Mouse (Mus musculus) heart, embryonic 11.5 days (tissue): ENCODE results near the gene Usp12. TPM values are rescaled to one million over a fixed set of nuclear protein-coding genes. Genes with fewer than 3 reads are reported as not detected.
A peak's percentile ranks its signal among the peaks of the same experiment; 100 is the strongest.

Experiments
- ATAC-seq: fragments of 200-750 bp; cut with Nextera tagmentation; replicated peaks from 2 replicates; pipeline ENCODE4 v1.8.0; 2017; ENCODE audit warnings: moderate library complexity; ENCODE audit not compliant: insufficient number of reproducible peaks, low FRiP score, low TSS enrichment
- H3K27ac ChIP-seq: fragments of 300-500 bp; sonication (generic); 2 replicates; pipeline ENCODE4 v1.5.1; 2014; ENCODE audit warnings: mild to moderate bottlenecking, low read depth, low read length
- H3K27me3 ChIP-seq: fragments of 300-500 bp; sonication (generic); 2 replicates; pipeline ENCODE4 v1.6.1; 2014; ENCODE audit warnings: mild to moderate bottlenecking, low read length, mixed read lengths; ENCODE audit not compliant: control insufficient read depth, insufficient read depth
- H3K36me3 ChIP-seq: fragments of 300-500 bp; sonication (generic); 2 replicates; pipeline ENCODE4 v1.6.1; 2014; ENCODE audit warnings: mild to moderate bottlenecking, low read length, moderate library complexity, mixed read lengths; ENCODE audit not compliant: control insufficient read depth, insufficient read depth
- H3K4me1 ChIP-seq: fragments of 300-500 bp; sonication (generic); 2 replicates; pipeline ENCODE4 v1.6.1; 2014; ENCODE audit warnings: low read length; ENCODE audit not compliant: control insufficient read depth, insufficient read depth
- H3K4me2 ChIP-seq: fragments of 300-500 bp; sonication (generic); 2 replicates; pipeline ENCODE4 v1.6.1; 2014; ENCODE audit warnings: mild to moderate bottlenecking, moderate library complexity
- H3K4me3 ChIP-seq: fragments of 300-500 bp; sonication (generic); 2 replicates; pipeline ENCODE4 v1.5.1; 2014; ENCODE audit warnings: low read depth, low read length
- H3K9ac ChIP-seq: fragments of 300-500 bp; sonication (generic); 2 replicates; pipeline ENCODE4 v1.6.1; 2014; ENCODE audit warnings: mild to moderate bottlenecking, low read depth, low read length, moderate library complexity
- H3K9me3 ChIP-seq: fragments of 300-500 bp; sonication (generic); replicated peaks from 2 replicates; pipeline ENCODE4 v1.6.1; 2016; ENCODE audit warnings: low read length; ENCODE audit not compliant: control insufficient read depth
- WGBS: fragments of 180-500 bp; shearing (Covaris S2); extraction: QIAGEN DNeasy Blood & Tissue Kit; methylation state at CpG from one replicate; pipeline ENCODE4 v1.1.7; 2014; ENCODE audit not compliant: insufficient replicate concordance; 5-methylcytosine and 5-hydroxymethylcytosine counted together
- polyA plus RNA-seq: library from polyadenylated mRNA; unstranded; fragments of >200 nt; fragmentation: Nextera tagmentation; extraction: Ambion mirVana; gene quantifications from 2 replicates; pipeline ENCODE4 v1.2.1, GENCODE M21; 2014

Gene Usp12
- polyA plus RNA-seq = 9.2 and 11.1 TPM in 2 replicates

- Histone ChIP-seq H3K4me3 (peak within 1 kb of the TSS; percentile 97), H3K9me3 (no peaks in the 10 kb centered on the region), H3K27ac (peak within 1 kb of the TSS; percentile 95), H3K36me3 (no peaks in the 10 kb centered on the region), H3K4me2 (peak within 1 kb of the TSS; percentile 72), H3K4me1 (peaks cover 28% of the 10 kb centered on the region), H3K27me3 (no peaks in the 10 kb centered on the region), H3K9ac (peak within 1 kb of the TSS; percentile 96)
- peak; percentile 99 for ATAC-seq
- under 1% methylated on average over 25 of the region's 51 CpGs for WGBS
Measured at GRCm38 (mm10) chr5:146794853-146795252, at the start of gene Usp12. Gene Usp12 (minus strand): TSS chr5:146795006.

GRCm38 (mm10) chr5:146844301-146844941 lies 49.6 kb upstream of the Usp12 start:
- no peaks in the 10 kb centered on the region for H3K9me3 ChIP-seq
- 9% methylated on average over 6 of the region's 6 CpGs for WGBS
- 0 out of 2 replicates have a peak, but pooled peaks cover 3% of the 10 kb centered on the region for H3K27me3 ChIP-seq
- no peak; the same call in 1 of the 2 replicates for ATAC-seq
- H3K4me3 ChIP-seq = peak overlapping the region; percentile 60
- H3K4me2 ChIP-seq = peak overlapping the region; percentile 85
- peak overlapping the region; percentile 68 for H3K9ac ChIP-seq
- peak overlapping the region; percentile 54; the same call in 1 of the 2 replicates for H3K27ac ChIP-seq
- H3K4me1 ChIP-seq = peaks cover 13% of the 10 kb centered on the region
- no peaks in the 10 kb centered on the region for H3K36me3 ChIP-seq

GRCm38 (mm10) chr5:146841996-146842395 lies 47.2 kb upstream of the Usp12 start:
- peaks cover 10% of the 10 kb centered on the region for H3K4me1 ChIP-seq
- H3K4me3 ChIP-seq = no peak overlapping the region
- no peak overlapping the region for H3K9ac ChIP-seq
- 0 out of 2 replicates have a peak, but pooled peaks cover 3% of the 10 kb centered on the region for H3K27me3 ChIP-seq
- H3K9me3 ChIP-seq = no peaks in the 10 kb centered on the region
- peaks cover 11% of the 10 kb centered on the region for H3K36me3 ChIP-seq
- ATAC-seq = no peak
- 84% methylated on average over 4 of the region's 4 CpGs for WGBS
- H3K27ac ChIP-seq = no peak overlapping the region
- no peak overlapping the region for H3K4me2 ChIP-seq

GRCm38 (mm10) chr5:146841301-146841700 lies 46.5 kb upstream of the Usp12 start:
- no peak for ATAC-seq

GRCm38 (mm10) chr5:146840422-146840821 lies 45.6 kb upstream of the Usp12 start:
- Histone ChIP-seq H3K27me3 (no peaks in the 10 kb centered on the region), H3K4me3 (no peak overlapping the region), H3K4me1 (no peaks in the 10 kb centered on the region; the same call in 1 of the 2 replicates), H3K27ac (no peak overlapping the region), H3K4me2 (no peak overlapping the region), H3K9ac (no peak overlapping the region), H3K36me3 (peaks cover 24% of the 10 kb centered on the region), H3K9me3 (no peaks in the 10 kb centered on the region)
- no peak for ATAC-seq
- WGBS = 63% methylated on average over 4 of the region's 4 CpGs

More at GRCm38 (mm10) chr5:146841301-146841700, 46.5 kb upstream of the Usp12 start:
- Histone ChIP-seq H3K27ac (no peak overlapping the region), H3K9me3 (no peaks in the 10 kb centered on the region), H3K4me3 (no peak overlapping the region), H3K9ac (no peak overlapping the region), H3K4me1 (peaks cover 9% of the 10 kb centered on the region), H3K4me2 (no peak overlapping the region), H3K36me3 (peaks cover 17% of the 10 kb centered on the region), H3K27me3 (no peaks in the 10 kb centered on the region)
- WGBS = 85% methylated on average over 5 of the region's 5 CpGs

- no peak overlapping the region for H3K27ac ChIP-seq
- no peak overlapping the region for H3K9ac ChIP-seq
- WGBS = 50% methylated on average over 5 of the region's 5 CpGs
- no peaks in the 10 kb centered on the region for H3K27me3 ChIP-seq
- peaks cover 4% of the 10 kb centered on the region; the same call in 1 of the 2 replicates for H3K4me1 ChIP-seq
- H3K36me3 ChIP-seq = peaks cover 27% of the 10 kb centered on the region
- H3K4me3 ChIP-seq = no peak overlapping the region
- no peak overlapping the region for H3K4me2 ChIP-seq
- no peak for ATAC-seq
- no peaks in the 10 kb centered on the region for H3K9me3 ChIP-seq
Measured at GRCm38 (mm10) chr5:146839760-146840159, 45.0 kb upstream of the Usp12 start.

GRCm38 (mm10) chr5:146838836-146839648 lies 44.2 kb upstream of the Usp12 start:
- no peak overlapping the region for H3K4me3 ChIP-seq
- no peak overlapping the region for H3K9ac ChIP-seq
- ATAC-seq = no peak
- peaks cover 30% of the 10 kb centered on the region for H3K36me3 ChIP-seq
- no peak overlapping the region for H3K4me2 ChIP-seq
- peaks cover 10% of the 10 kb centered on the region; the same call in 1 of the 2 replicates for H3K4me1 ChIP-seq
- no peaks in the 10 kb centered on the region for H3K27me3 ChIP-seq
- H3K9me3 ChIP-seq = no peaks in the 10 kb centered on the region
- 47% methylated on average over 12 of the region's 12 CpGs for WGBS
- H3K27ac ChIP-seq = no peak overlapping the region

- Histone ChIP-seq H3K27me3 (no peaks in the 10 kb centered on the region), H3K27ac (no peak overlapping the region), H3K9ac (no peak overlapping the region), H3K9me3 (no peaks in the 10 kb centered on the region), H3K4me1 (peaks cover 13% of the 10 kb centered on the region; the same call in 1 of the 2 replicates), H3K36me3 (peaks cover 30% of the 10 kb centered on the region), H3K4me2 (no peak overlapping the region), H3K4me3 (no peak overlapping the region)
- 64% methylated on average over 7 of the region's 7 CpGs for WGBS
- no peak for ATAC-seq
Measured at GRCm38 (mm10) chr5:146837967-146838720, 43.3 kb upstream of the Usp12 start.
